Mouse (Mus musculus): ENCODE results near the gene Lrrc49.

GRCm38 (mm10) chr9:60709721-60710120, 21.8 kb upstream of the Lrrc49 start:
- no peak for TF ChIP-seq HCFC1 (IDR thresholded peaks at IDR 0.05; ENCODE audit: borderline replicate concordance, insufficient read depth, low read length)
- TF ChIP-seq MAFK (IDR thresholded peaks at IDR 0.05; ENCODE audit: insufficient read depth, low read depth, low read length), result no peak
- no peak for TF ChIP-seq ZNF384 (IDR thresholded peaks at IDR 0.05; ENCODE audit: low read depth, low read length)
- no peak for TF ChIP-seq CHD2 (IDR thresholded peaks at IDR 0.05; ENCODE audit: low read depth, low read length)
- TF ChIP-seq ZC3H11A (IDR thresholded peaks at IDR 0.05; ENCODE audit: borderline replicate concordance, low read depth, low read length), result no peak

Data from ES-E14 (cell line).